Mouse (Mus musculus): ENCODE measurements around the gene Baz2a. TPM values are rescaled to one million over a fixed set of nuclear protein-coding genes. Genes with fewer than 3 reads are reported as not detected.
"Not testable (repeated sequence)": the region's sequence is repeated elsewhere in the genome, so short reads cannot be mapped to it uniquely, and the experiment has no call there.

The Baz2a gene
- polyA plus RNA-seq, 1 experiment from 2014 or later: 7.4 TPM

DNA sequence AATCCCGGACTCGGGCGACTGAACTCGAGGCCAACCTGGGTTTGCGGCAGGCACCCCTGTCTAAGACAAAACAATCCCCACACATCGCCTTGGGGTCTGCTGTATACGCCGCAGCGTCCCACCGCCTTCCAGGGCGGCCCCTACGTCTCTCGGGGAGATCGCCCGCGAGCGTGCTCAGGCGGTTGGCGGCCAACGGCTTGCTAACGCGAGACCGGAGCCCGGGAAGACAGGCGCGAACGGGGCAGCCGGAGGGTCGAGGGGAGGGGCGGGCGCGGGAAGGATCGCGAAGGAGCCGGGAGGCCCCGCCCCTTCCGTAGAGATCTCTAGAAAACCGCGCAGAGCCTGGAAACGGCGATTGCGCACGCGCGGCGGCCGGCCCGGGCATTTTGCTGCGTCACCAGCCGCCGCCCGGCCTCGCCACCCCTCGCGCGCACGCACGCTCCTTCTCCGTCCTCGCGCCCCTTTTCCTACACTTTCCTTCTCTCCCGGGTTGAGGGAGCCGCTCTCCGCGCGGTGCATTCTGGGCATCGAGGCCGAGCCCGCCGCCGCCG, 32.7 kb upstream of the Baz2a start, which contains the start of gene Ptges3:
TSS of gene Ptges3 (plus strand) at position 354 of the 551 bp plus-strand sequence.
- Histone ChIP-seq H3K4me2 (peak within 1 kb of the TSS; percentile 88), H3K27ac (replicated peaks) (peak within 1 kb of the TSS; percentile 98), H3K9me3 (replicated peaks) (no peaks in the 10 kb centered on the region), H3K27me3 (replicated peaks) (no peaks in the 10 kb centered on the region), H3K4me3 (replicated peaks) (peak within 1 kb of the TSS; percentile 75), H3K36me3 (0 out of 2 replicates have a peak, but pooled peaks cover 2% of the 10 kb centered on the region), H3K9ac (replicated peaks) (peak within 1 kb of the TSS; percentile 92), H3K4me1 (peaks cover 36% of the 10 kb centered on the region)
- under 1% methylated on average over 65 of the region's 72 CpGs for WGBS
- peak; percentile 94 for ATAC-seq (ENCODE audit: low FRiP score)

DNA sequence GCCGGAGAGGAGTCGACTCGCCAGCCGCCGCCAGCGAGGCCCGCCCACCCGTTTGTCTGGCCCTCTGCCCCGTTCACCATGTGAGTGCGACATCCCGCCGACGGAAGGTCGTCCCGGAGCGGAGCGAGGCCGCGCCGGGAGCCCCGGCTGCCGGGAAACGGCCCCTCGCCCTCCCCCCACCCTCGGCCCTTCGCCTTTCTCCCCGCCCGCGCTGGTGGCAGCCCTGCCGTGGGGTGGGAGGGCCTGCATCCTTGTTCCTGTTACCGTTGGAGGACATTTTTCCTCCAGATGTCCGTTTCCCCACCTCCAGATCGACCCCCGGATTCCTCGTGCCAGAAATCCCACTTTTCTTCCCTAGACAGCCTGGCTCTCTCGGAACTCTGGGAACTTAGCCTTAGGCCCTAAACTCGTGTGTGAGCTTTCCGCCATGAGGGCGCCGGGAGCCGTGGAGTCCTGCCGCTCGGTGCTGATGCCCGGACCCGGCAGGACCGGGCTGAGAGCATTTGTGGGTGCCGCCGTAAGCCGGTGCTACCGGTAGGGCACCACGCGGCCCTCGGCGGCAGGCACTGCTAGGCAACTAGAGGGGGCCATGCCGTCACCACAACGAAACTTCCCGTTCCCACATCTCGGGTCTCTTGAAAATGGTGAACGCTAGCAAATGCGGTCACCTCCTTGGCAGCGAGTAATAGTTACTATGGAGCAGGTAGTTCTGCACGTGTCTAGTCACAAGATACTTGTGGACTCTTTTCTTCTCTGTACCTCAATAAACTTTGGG, 32.0 kb upstream of the Baz2a start:
- Histone ChIP-seq H3K4me2 (peak overlapping the region; percentile 88), H3K4me3 (replicated peaks) (peak overlapping the region; percentile 75), H3K4me1 (peaks cover 36% of the 10 kb centered on the region), H3K9me3 (replicated peaks) (no peaks in the 10 kb centered on the region), H3K9ac (replicated peaks) (peak overlapping the region; percentile 92), H3K27ac (replicated peaks) (peak overlapping the region; percentile 98), H3K36me3 (0 out of 2 replicates have a peak, but pooled peaks cover 6% of the 10 kb centered on the region), H3K27me3 (replicated peaks) (no peaks in the 10 kb centered on the region)
- ATAC-seq (ENCODE audit: low FRiP score): peak; percentile 61
- under 1% methylated on average over 57 of the region's 62 CpGs for WGBS

DNA sequence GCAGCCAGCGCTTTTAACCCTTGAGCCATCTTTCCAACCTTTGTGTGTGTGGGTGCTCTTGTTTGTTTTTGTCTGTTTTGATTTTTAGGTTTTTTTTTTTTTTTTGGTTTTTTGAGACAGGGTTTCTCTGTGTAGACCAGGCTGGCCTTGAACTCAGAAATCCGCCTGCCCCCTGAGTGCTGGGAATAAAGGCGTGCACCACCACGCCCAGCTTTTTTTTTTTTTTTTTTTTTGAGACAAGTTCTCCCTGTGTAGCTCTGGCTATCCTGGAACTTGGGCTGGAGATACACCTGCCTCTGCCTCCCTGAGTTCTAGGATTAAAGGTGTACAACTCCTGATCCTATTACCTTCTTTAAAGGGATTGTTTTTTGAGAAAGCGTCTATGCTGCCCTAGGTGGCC, 30.3 kb upstream of the Baz2a start:
- no peak for ATAC-seq (ENCODE audit: low FRiP score)
- H3K4me3 ChIP-seq (replicated peaks): peak overlapping the region; percentile 75
- peak overlapping the region; percentile 88 for H3K4me2 ChIP-seq
- H3K27ac ChIP-seq (replicated peaks): no peak overlapping the region
- H3K36me3 ChIP-seq: 0 out of 2 replicates have a peak, but pooled peaks cover 6% of the 10 kb centered on the region
- WGBS: 94% methylated on average over 5 of the region's 5 CpGs
- 0 out of 2 replicates have a peak overlapping the region, but pooled peaks have one; percentile 18 for H3K9ac ChIP-seq (replicated peaks)
- H3K4me1 ChIP-seq: peaks cover 36% of the 10 kb centered on the region
- no peaks in the 10 kb centered on the region for H3K27me3 ChIP-seq (replicated peaks)
- no peaks in the 10 kb centered on the region for H3K9me3 ChIP-seq (replicated peaks)

DNA sequence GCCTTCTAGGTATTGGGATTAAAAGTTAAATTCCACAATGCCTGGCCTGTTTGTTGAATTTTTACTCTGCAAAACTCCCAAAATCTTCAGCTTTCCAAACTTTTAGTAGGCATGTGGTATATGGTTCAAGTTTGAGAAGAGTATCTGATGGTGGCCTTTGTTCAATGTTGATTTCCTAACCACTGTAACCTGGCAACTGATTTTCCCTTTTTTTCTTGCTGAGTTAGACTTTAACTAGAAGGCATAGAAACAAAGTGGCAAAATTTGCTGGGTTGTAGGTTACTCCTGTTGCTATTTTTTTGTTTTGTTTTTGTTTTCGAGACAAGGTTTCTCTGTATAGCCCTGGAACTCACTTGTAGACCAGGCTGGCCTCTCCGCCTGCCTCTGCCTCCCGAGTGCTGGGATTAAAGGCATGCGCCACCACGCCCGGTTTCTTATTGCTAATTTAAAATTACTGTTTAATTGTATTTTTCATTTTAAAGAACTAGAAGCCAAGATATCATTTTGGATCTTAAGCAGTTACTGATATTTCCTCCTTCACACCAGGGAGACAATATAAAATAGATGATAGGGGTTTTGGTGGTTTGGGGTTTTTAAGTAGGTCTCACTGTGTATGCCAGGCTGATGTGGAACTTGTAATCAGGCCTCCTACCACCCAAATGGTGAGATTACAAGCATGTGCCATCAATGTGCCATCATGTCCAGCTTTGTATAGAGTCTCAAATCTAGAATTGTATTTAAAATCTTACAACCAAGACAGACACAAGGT, 29.0 kb upstream of the Baz2a start:
- no peak overlapping the region for H3K4me3 ChIP-seq (replicated peaks)
- H3K9ac ChIP-seq (replicated peaks): no peak overlapping the region
- H3K27me3 ChIP-seq (replicated peaks): no peaks in the 10 kb centered on the region
- no peak overlapping the region for H3K4me2 ChIP-seq
- no peaks in the 10 kb centered on the region for H3K9me3 ChIP-seq (replicated peaks)
- peaks cover 34% of the 10 kb centered on the region for H3K4me1 ChIP-seq
- H3K36me3 ChIP-seq: 0 out of 2 replicates have a peak, but pooled peaks cover 6% of the 10 kb centered on the region
- H3K27ac ChIP-seq (replicated peaks): no peak overlapping the region
- no peak for ATAC-seq (ENCODE audit: low FRiP score)
- WGBS: 96% methylated on average over 6 of the region's 6 CpGs

DNA sequence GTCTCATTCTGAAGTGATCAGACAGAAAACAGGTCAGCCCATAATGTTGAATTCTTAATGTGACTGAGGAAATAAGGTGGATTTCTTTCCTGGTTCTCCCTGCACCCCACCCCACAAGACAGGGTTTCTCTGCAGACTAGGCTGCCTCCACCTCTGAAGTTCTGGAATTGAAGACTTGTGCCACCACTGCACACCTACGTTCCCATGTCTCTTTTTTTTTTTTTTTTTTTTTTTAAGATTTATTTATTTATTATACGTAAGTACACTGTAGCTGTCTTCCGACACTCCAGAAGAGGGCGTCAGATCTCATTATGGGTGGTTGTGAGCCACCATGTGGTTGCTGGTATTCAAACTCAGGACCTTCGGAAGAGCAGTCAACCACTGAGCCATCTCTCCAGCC, 25.3 kb upstream of the Baz2a start:
- H3K4me1 ChIP-seq: peaks cover 12% of the 10 kb centered on the region
- WGBS: 88% methylated on average over 5 of the region's 5 CpGs
- ATAC-seq (ENCODE audit: low FRiP score): no peak
- H3K36me3 ChIP-seq: peaks cover 25% of the 10 kb centered on the region
- H3K27ac ChIP-seq (replicated peaks): no peak overlapping the region
- no peak overlapping the region for H3K4me3 ChIP-seq (replicated peaks)
- H3K27me3 ChIP-seq (replicated peaks): no peaks in the 10 kb centered on the region
- H3K4me2 ChIP-seq: no peak overlapping the region
- H3K9ac ChIP-seq (replicated peaks): no peak overlapping the region
- no peaks in the 10 kb centered on the region for H3K9me3 ChIP-seq (replicated peaks)

DNA sequence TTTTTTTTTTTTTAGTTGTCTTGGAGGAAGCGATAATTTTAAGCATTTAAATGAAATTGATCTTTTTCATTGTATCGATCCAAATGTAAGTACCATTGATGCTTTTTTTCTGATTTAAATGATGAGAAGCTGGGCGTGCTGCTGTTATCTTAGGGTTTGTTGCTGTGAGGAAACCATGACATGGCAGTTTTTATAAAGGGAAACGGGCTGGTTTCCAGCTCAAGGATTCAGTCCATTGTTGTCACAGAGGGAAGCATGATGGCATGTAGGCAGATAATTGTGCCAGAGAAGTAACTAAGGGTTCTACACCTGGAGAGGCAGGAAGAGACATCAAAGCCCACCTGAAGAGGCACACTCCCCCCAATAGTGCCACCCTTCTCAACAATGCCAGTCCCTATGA, 22.2 kb upstream of the Baz2a start:
- Histone ChIP-seq H3K4me2 (no peak overlapping the region), H3K27me3 (replicated peaks) (no peaks in the 10 kb centered on the region), H3K4me1 (no peaks in the 10 kb centered on the region), H3K9me3 (replicated peaks) (no peaks in the 10 kb centered on the region), H3K9ac (replicated peaks) (no peak overlapping the region), H3K27ac (replicated peaks) (no peak overlapping the region), H3K36me3 (peaks cover 43% of the 10 kb centered on the region), H3K4me3 (replicated peaks) (no peak overlapping the region)
- 94% methylated on average over 4 of the region's 4 CpGs for WGBS
- ATAC-seq (ENCODE audit: low FRiP score): no peak

DNA sequence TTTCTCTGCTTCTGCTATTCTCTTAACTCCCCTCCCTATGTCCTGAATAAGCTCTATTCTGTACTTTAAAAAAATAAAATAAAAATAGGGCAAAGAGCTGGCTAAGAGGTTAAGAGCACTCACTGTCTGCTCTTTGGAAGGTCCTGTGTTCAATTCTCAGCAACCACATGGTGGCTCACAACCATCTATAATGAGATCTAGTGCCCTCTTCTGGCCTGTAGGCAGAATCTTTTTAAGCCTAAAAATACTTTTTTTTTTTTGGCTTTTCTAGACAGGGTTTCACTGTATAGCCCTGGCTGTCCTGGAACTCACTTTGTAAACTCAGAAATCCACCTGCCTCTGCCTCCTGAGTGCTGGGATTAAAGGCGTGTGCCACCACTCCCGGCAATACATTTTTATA, 20.9 kb upstream of the Baz2a start:
- not testable (repeated sequence) for H3K27me3 ChIP-seq (replicated peaks); H3K4me3 ChIP-seq (replicated peaks); H3K4me2 ChIP-seq; H3K9me3 ChIP-seq (replicated peaks); H3K9ac ChIP-seq (replicated peaks); H3K4me1 ChIP-seq; H3K27ac ChIP-seq (replicated peaks); ATAC-seq (ENCODE audit: low FRiP score)
- peaks cover 46% of the 10 kb centered on the region for H3K36me3 ChIP-seq
- WGBS: 95% methylated on average over 2 of the region's 2 CpGs

DNA sequence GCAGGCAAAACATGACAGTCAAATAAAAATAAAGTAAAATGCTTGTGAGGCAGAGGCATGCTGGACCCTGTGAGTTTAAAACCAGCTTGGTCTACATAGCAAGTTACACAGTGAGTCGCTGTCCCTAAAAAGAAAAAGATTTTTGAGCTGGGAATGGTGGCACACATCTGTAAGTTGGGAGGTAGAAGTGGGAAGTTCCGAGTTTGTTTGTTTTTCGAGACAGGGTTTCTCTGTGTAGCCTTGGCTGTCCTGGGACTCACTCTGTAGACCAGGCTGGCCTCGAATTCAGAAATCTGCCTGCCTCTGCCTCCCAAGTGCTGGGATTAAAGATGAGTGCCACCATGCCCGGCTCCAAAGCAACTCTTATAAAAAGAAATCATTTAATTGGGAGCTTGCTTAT, 13.1 kb upstream of the Baz2a start:
- ATAC-seq (ENCODE audit: low FRiP score); H3K27ac ChIP-seq (replicated peaks); H3K4me1 ChIP-seq; H3K9me3 ChIP-seq (replicated peaks); H3K4me2 ChIP-seq; H3K27me3 ChIP-seq (replicated peaks); H3K4me3 ChIP-seq (replicated peaks); H3K9ac ChIP-seq (replicated peaks): not testable (repeated sequence)
- 89% methylated on average over 5 of the region's 5 CpGs for WGBS
- H3K36me3 ChIP-seq: peaks cover 22% of the 10 kb centered on the region

DNA sequence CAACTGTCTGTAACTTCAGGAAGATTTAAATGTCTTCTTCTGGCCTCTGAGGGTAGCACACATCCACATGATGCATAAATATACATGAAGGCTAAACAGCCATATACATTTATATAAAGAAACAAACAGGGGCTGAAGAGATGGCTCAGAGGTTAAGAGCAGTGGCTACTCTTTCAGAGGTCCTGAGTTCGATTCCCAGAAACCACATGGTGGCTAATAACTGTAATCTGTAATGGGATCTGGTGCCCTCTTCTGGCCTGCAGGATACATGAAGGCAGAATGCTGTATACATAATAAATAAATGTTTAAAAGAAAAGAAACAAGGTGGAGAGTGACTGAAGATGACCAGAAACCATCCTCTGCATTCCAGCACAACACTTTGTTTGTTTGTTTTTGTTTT, 10.9 kb upstream of the Baz2a start:
- Histone ChIP-seq H3K4me3 (replicated peaks) (no peak overlapping the region), H3K4me1 (peaks cover 24% of the 10 kb centered on the region), H3K27me3 (replicated peaks) (no peaks in the 10 kb centered on the region), H3K9me3 (replicated peaks) (no peaks in the 10 kb centered on the region), H3K9ac (replicated peaks) (no peak overlapping the region), H3K27ac (replicated peaks) (no peak overlapping the region), H3K36me3 (peaks cover 24% of the 10 kb centered on the region), H3K4me2 (no peak overlapping the region)
- 92% methylated on average over 1 of the region's 1 CpGs for WGBS
- no peak for ATAC-seq (ENCODE audit: low FRiP score)

DNA sequence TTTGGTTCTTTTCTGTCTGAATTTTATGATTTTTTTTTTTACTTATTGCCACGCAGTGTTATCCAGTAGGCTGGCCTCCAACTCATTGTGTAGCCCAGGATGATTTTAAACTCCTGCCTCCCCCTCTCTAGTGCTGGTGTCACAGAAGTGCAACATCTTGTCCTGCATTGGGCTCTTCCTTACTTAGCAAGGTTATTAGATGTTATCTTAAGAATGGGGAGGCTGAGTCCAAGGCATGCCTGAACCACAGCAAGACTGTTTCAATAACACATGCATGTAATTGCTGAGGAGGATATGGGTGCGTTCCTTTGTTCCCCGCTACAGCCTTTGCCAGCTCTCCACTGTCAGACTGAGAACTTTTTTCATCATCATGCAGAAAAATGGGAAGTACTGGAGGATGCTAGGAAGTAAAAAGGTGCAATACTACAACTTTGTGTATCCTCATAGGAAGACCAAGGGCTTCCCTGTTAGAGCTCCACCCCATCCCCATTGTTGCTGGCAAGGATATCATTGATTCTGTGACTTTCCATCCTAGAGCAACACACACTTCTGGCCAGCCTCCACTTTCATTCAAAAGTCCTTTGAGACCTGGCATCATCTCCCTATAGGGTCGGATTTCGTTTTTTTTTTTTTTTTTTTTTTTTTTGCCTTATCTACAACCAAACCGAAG, 9.4 kb upstream of the Baz2a start:
- H3K4me3 ChIP-seq (replicated peaks): peak overlapping the region; percentile 60
- peaks cover 34% of the 10 kb centered on the region for H3K36me3 ChIP-seq
- peak overlapping the region; percentile 90 for H3K27ac ChIP-seq (replicated peaks)
- no peak for ATAC-seq (ENCODE audit: low FRiP score)
- H3K9me3 ChIP-seq (replicated peaks): no peaks in the 10 kb centered on the region
- 70% methylated on average over 6 of the region's 6 CpGs for WGBS
- H3K27me3 ChIP-seq (replicated peaks): no peaks in the 10 kb centered on the region
- peak overlapping the region; percentile 65 for H3K9ac ChIP-seq (replicated peaks)
- peaks cover 33% of the 10 kb centered on the region for H3K4me1 ChIP-seq
- H3K4me2 ChIP-seq: peak overlapping the region; percentile 62

DNA sequence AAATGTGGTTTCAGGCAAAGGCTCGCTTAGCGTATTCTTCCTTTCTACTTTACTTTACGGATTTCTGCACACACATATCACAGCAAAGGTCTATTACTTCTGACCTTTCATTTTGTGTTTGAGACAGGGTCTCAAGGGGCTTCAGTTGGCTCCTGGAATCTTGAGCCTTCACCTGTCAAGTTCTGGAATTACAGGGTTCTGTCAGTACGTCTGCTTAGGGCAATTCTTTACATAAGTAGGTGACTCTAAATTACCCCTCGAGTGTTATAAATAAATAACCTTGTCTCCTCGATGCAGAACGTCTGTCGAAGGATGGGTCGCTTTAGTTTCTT, 8.9 kb upstream of the Baz2a start:
- peak overlapping the region; percentile 65 for H3K9ac ChIP-seq (replicated peaks)
- no peak for ATAC-seq (ENCODE audit: low FRiP score)
- peaks cover 32% of the 10 kb centered on the region for H3K36me3 ChIP-seq
- peak overlapping the region; percentile 90 for H3K27ac ChIP-seq (replicated peaks)
- no peaks in the 10 kb centered on the region for H3K27me3 ChIP-seq (replicated peaks)
- no peaks in the 10 kb centered on the region for H3K9me3 ChIP-seq (replicated peaks)
- H3K4me3 ChIP-seq (replicated peaks): peak overlapping the region; percentile 60
- peaks cover 33% of the 10 kb centered on the region for H3K4me1 ChIP-seq
- H3K4me2 ChIP-seq: peak overlapping the region; percentile 62
- 12% methylated on average over 9 of the region's 9 CpGs for WGBS

Measured in neural tube, embryonic 15.5 days (tissue).